In the genomic region with DNA sequence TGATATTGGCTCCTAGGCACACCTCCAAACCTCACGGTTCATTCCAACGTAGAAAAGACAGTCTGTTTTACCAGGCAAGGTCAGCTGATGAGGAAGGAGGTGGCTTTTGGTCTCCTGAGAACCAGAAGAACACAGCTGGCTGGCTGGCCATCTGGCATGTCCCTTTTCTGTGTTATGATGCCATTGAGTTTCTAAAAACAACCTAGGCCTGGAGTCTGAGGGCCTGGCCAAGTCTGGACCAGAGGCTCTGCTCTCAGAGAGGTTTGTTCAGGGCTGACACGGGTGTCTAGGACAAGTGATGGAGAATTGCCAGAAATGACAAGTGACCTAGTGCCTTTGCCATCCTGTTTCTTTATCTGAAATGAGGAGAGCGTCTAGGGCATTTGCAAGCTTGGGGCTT, we compare ENCODE assay signal across 1 mouse cellular context.
A peak's percentile ranks its signal among the peaks of the same experiment; 100 is the strongest.
TF ChIP-seq lines count a peak whose summit lies in the region.

No protein-coding gene starts in this region.

TF ChIP-seq in CH12.LX, 34 proteins besides CTCF, POLR2A, EP300 and RAD21:
- TF ChIP-seq ETS1 (conservative IDR thresholded peaks at IDR 0.05; ENCODE audit: low read depth, low read length), result 0 out of 2 replicates have a peak, but pooled peaks have one; percentile 18
- TF ChIP-seq MAX (IDR thresholded peaks at IDR 0.05; ENCODE audit: low read length), result no peak
